Mouse (Mus musculus): ENCODE results near the gene Cog5. TPM values are rescaled to one million over a fixed set of nuclear protein-coding genes. Genes with fewer than 3 reads are reported as not detected.

The Cog5 gene
- total and polyA plus RNA-seq, 3 experiments, result 34.8 to 42.7 (median 39.3) TPM

DNA sequence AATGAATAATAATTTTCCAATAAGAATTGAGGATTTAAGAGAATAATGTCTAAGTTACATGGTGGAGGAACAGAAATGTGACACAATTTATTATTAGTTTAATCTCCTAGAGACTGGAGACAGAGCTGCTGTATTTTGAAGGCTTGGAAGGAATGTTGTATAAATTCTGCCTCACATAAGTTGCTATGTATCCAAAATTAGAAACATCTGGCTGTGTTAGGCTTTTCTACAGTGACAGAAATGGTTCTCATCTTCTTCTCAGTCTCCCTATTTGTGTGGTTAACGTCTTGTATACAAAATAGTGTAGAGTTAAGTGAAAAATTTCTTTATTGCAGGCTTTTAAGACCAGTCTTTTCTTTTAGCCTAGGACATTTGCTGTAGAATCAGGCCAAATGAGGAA, 52.9 kb downstream of the Cog5 start:
- no peaks in the 10 kb centered on the region for H3K9me3 ChIP-seq (replicated peaks; ENCODE audit: low read length)
- in situ Hi-C loops (cut with MboI; ENCODE audit: low pct_ligation_motif_present, low pct_unique_long_range_greater_than_20kb, low sequenced_read_pairs) (no loop called here), dilution Hi-C loops (cut with MboI; ENCODE audit: extremely low pct_ligation_motif_present, extremely low pct_unique_long_range_greater_than_20kb, low sequenced_read_pairs) (no loop called here)
- H3K36me3 ChIP-seq (replicated peaks in 1 of 2; ENCODE audit: control insufficient read depth in 1 of 2, insufficient read depth in 1 of 2, low read length in 1 of 2), result peaks cover 4 to 8% of the 10 kb centered on the region in 2 experiments
- H3K27me3 ChIP-seq (replicated peaks), result no peaks in the 10 kb centered on the region
- TF ChIP-seq USF1 (IDR thresholded peaks at IDR 0.05; ENCODE audit: low read depth, low read length) (no peak), ETS1 (conservative IDR thresholded peaks at IDR 0.05; ENCODE audit: low read depth, low read length) (no peak), ZNF384 (IDR thresholded peaks at IDR 0.05; ENCODE audit: low read depth, low read length) (no peak), IRF4 (IDR thresholded peaks at IDR 0.05; ENCODE audit: low read depth, low read length) (no peak), POLR2A (IDR thresholded peaks at IDR 0.05; ENCODE audit: low read depth, low read length) (no peak), PAX5 (IDR thresholded peaks at IDR 0.05; ENCODE audit: low read length) (no peak), GABPA (IDR thresholded peaks at IDR 0.05; ENCODE audit: insufficient replicate concordance, low read depth, low read length) (no peak), CTCF (conservative IDR thresholded peaks at IDR 0.05 in 1 of 2, IDR thresholded peaks at IDR 0.05 in 1 of 2; ENCODE audit: low read depth in 2 of 2, low read length in 2 of 2) (no peak), POLR2AphosphoS2 (IDR thresholded peaks at IDR 0.05; ENCODE audit: low read depth, low read length) (no peak), CHD1 (IDR thresholded peaks at IDR 0.05; ENCODE audit: low read depth, low read length) (no peak), MAZ (IDR thresholded peaks at IDR 0.05; ENCODE audit: low read depth, low read length) (no peak), E2F4 (IDR thresholded peaks at IDR 0.05; ENCODE audit: insufficient replicate concordance, low read depth, low read length) (no peak), RCOR1 (conservative IDR thresholded peaks at IDR 0.05; ENCODE audit: low read depth, low read length) (no peak)
- H3K4me2 ChIP-seq (ENCODE audit: insufficient read depth, low read depth, poor library complexity, severe bottlenecking), result no peak overlapping the region
- H3K4me1 ChIP-seq (ENCODE audit: control insufficient read depth in 1 of 2, insufficient read depth in 2 of 2), result peaks cover 2 to 7% of the 10 kb centered on the region in 2 experiments; a peak in 2 of 4 replicates
- no peak overlapping the region for H3K4me3 ChIP-seq (replicated peaks in 1 of 3; ENCODE audit: low read depth in 2 of 3, low read length in 2 of 3, poor library complexity in 1 of 3)
- no peak overlapping the region for H3K9ac ChIP-seq (ENCODE audit: insufficient read depth, low read depth)
- no peak for DNase-seq (ENCODE audit: extremely low read depth)
- no peaks in the 10 kb centered on the region for H3K79me2 ChIP-seq (replicated peaks; ENCODE audit: control insufficient read depth, extremely low read depth, insufficient read depth, poor library complexity, severe bottlenecking)
- H3K27ac ChIP-seq (ENCODE audit: insufficient read depth, low read depth), result no peak overlapping the region

DNA sequence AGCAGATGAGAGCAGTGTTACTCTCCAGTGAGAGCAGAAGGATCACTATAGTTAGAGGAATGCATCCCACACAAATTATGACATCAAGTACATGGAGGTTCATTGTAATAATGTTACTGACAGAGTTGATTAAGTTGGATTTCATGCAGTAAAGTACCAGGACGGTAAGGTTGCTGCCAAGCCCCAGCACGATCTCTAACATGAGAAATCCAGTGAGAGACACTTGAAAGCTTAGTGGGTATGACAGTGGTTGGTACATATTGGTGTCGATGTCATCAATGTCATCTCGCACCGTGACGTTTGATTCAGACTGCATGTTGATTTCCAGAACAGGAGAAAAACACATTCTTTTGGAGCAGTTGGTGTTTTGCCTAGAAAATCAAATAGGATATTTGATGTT, 55.0 kb downstream of the Cog5 start:
- no peaks in the 10 kb centered on the region for H3K4me1 ChIP-seq (ENCODE audit: control insufficient read depth in 1 of 2, insufficient read depth in 2 of 2)
- no peak overlapping the region for H3K4me3 ChIP-seq (replicated peaks in 1 of 3; ENCODE audit: low read depth in 2 of 3, low read length in 2 of 3, poor library complexity in 1 of 3)
- no peaks in the 10 kb centered on the region for H3K79me2 ChIP-seq (replicated peaks; ENCODE audit: control insufficient read depth, extremely low read depth, insufficient read depth, poor library complexity, severe bottlenecking)
- H3K9ac ChIP-seq (ENCODE audit: insufficient read depth, low read depth), result no peak overlapping the region
- no peak overlapping the region for H3K27ac ChIP-seq (ENCODE audit: insufficient read depth, low read depth)
- dilution Hi-C loops (cut with MboI; ENCODE audit: extremely low pct_ligation_motif_present, extremely low pct_unique_long_range_greater_than_20kb, low sequenced_read_pairs) (no loop called here), in situ Hi-C loops (cut with MboI; ENCODE audit: low pct_ligation_motif_present, low pct_unique_long_range_greater_than_20kb, low sequenced_read_pairs) (no loop called here)
- H3K36me3 ChIP-seq (replicated peaks in 1 of 2; ENCODE audit: control insufficient read depth in 1 of 2, insufficient read depth in 1 of 2, low read length in 1 of 2), result peaks cover 4 to 8% of the 10 kb centered on the region in 2 experiments
- no peak overlapping the region for H3K4me2 ChIP-seq (ENCODE audit: insufficient read depth, low read depth, poor library complexity, severe bottlenecking)
- TF ChIP-seq EP300 (IDR thresholded peaks at IDR 0.05; ENCODE audit: low read length), result no peak
- TF ChIP-seq MYC (IDR thresholded peaks at IDR 0.05; ENCODE audit: low read depth, low read length), result no peak
- no peak for TF ChIP-seq USF1 (IDR thresholded peaks at IDR 0.05; ENCODE audit: low read depth, low read length)
- no peak for TF ChIP-seq SMC3 (IDR thresholded peaks at IDR 0.05; ENCODE audit: low read depth, low read length)
- TF ChIP-seq ELF1 (IDR thresholded peaks at IDR 0.05; ENCODE audit: low read depth, low read length), result no peak
- no peak for TF ChIP-seq HCFC1 (IDR thresholded peaks at IDR 0.05; ENCODE audit: low read depth, low read length)
- no peak for TF ChIP-seq GABPA (IDR thresholded peaks at IDR 0.05; ENCODE audit: insufficient replicate concordance, low read depth, low read length)
- no peak for TF ChIP-seq USF2 (conservative IDR thresholded peaks at IDR 0.05; ENCODE audit: low read depth, low read length)
- no peak for TF ChIP-seq RAD21 (IDR thresholded peaks at IDR 0.05; ENCODE audit: low read depth, low read length)
- no peaks in the 10 kb centered on the region for H3K9me3 ChIP-seq (replicated peaks; ENCODE audit: low read length)
- DNase-seq (ENCODE audit: extremely low read depth), result no peak
- H3K27me3 ChIP-seq (replicated peaks), result no peaks in the 10 kb centered on the region

Data from CH12.LX (cell line).